Mouse (Mus musculus): Measurements from ENCODE around the gene Rab29. TPM values are rescaled to one million over a fixed set of nuclear protein-coding genes. Genes with fewer than 3 reads are reported as not detected.

The Rab29 gene
- polyA plus RNA-seq, 1 experiment from 2014 or later, result 21.1 TPM

Other genes starting within 250 kb of the Rab29 start
- 0.80 and 0.87 TPM in 2 replicates for gene Ctse, start 228.9 kb upstream of the Rab29 start, polyA plus RNA-seq (2015; fragmentation: Nextera tagmentation; extraction: Ambion mirVana)
- 2.5 and 2.7 TPM in 2 replicates for gene Rab7b, start 178.5 kb upstream of the Rab29 start, polyA plus RNA-seq (2015; fragmentation: Nextera tagmentation; extraction: Ambion mirVana)
- 0.07 and 0.80 TPM in 2 replicates for gene Slc26a9, start 123.2 kb upstream of the Rab29 start, polyA plus RNA-seq (2015; fragmentation: Nextera tagmentation; extraction: Ambion mirVana)
- 2.0 and 2.6 TPM in 2 replicates for gene Pm20d1, start 69.8 kb upstream of the Rab29 start, polyA plus RNA-seq (2015; fragmentation: Nextera tagmentation; extraction: Ambion mirVana)
- gene Slc41a1, start 39.7 kb upstream of the Rab29 start, polyA plus RNA-seq (2015; fragmentation: Nextera tagmentation; extraction: Ambion mirVana), result 10.3 and 11.7 TPM in 2 replicates
- 43.8 and 46.9 TPM in 2 replicates for gene Nucks1, start 43.3 kb downstream of the Rab29 start, polyA plus RNA-seq (2015; fragmentation: Nextera tagmentation; extraction: Ambion mirVana)
- gene Slc45a3, start 95.7 kb downstream of the Rab29 start, polyA plus RNA-seq (2015; fragmentation: Nextera tagmentation; extraction: Ambion mirVana), result 5.1 and 5.4 TPM in 2 replicates
- 17.5 and 17.8 TPM in 2 replicates for gene Elk4, start 140.4 kb downstream of the Rab29 start, polyA plus RNA-seq (2015; fragmentation: Nextera tagmentation; extraction: Ambion mirVana)
- 8.5 and 10.0 TPM in 2 replicates for gene Mfsd4a, start 200.8 kb downstream of the Rab29 start, polyA plus RNA-seq (2015; fragmentation: Nextera tagmentation; extraction: Ambion mirVana)